Mouse (Mus musculus): ENCODE data around the gene Slc30a3. TPM values are rescaled to one million over a fixed set of nuclear protein-coding genes. Genes with fewer than 3 reads are reported as not detected.
A peak's percentile ranks its signal among the peaks of the same experiment; 100 is the strongest.

Gene Slc30a3
- total RNA-seq, 2 experiments from 2014 or later, result 78.9 to 86.5 TPM

- no peak for DNase-seq (ENCODE audit: extremely low spot score in 1 of 2, low spot score in 1 of 2)
Observed at GRCm38 (mm10) chr5:31094100-31094798, 13.8 kb downstream of the Slc30a3 start.

- DNase-seq (ENCODE audit: extremely low spot score in 1 of 2, low spot score in 1 of 2), result peak in 1 of 2 experiments; percentile 53
Observed at GRCm38 (mm10) chr5:31093151-31094041, 14.6 kb downstream of the Slc30a3 start.

- peak in 1 of 2 experiments; percentile 38 for DNase-seq (ENCODE audit: extremely low spot score in 1 of 2, low spot score in 1 of 2)
Observed at GRCm38 (mm10) chr5:31092231-31092975, 15.6 kb downstream of the Slc30a3 start.

- DNase-seq (ENCODE audit: extremely low spot score in 1 of 2, low spot score in 1 of 2), result no peak
Observed at GRCm38 (mm10) chr5:31087131-31087530, 20.9 kb downstream of the Slc30a3 start.

GRCm38 (mm10) chr5:31086606-31087005 is 21.4 kb downstream of the Slc30a3 start:
- DNase-seq (ENCODE audit: extremely low spot score in 1 of 2, low spot score in 1 of 2), result no peak

GRCm38 (mm10) chr5:31083949-31084348 is 24.1 kb downstream of the Slc30a3 start:
- DNase-seq (ENCODE audit: extremely low spot score in 1 of 2, low spot score in 1 of 2), result no peak

GRCm38 (mm10) chr5:31082935-31083625 is 25.0 kb downstream of the Slc30a3 start:
- no peak for DNase-seq (ENCODE audit: extremely low spot score in 1 of 2, low spot score in 1 of 2)

GRCm38 (mm10) chr5:31082355-31082754 is 25.7 kb downstream of the Slc30a3 start:
- DNase-seq (ENCODE audit: extremely low spot score in 1 of 2, low spot score in 1 of 2), result peak in 1 of 2 experiments; percentile 71

GRCm38 (mm10) chr5:31081386-31081785 is 26.7 kb downstream of the Slc30a3 start:
- no peak for DNase-seq (ENCODE audit: extremely low spot score in 1 of 2, low spot score in 1 of 2)

- no peak for DNase-seq (ENCODE audit: extremely low spot score in 1 of 2, low spot score in 1 of 2)
Observed at GRCm38 (mm10) chr5:31080795-31081164, 27.3 kb downstream of the Slc30a3 start.

- DNase-seq (ENCODE audit: extremely low spot score in 1 of 2, low spot score in 1 of 2), result peak in 1 of 2 experiments; percentile 30
Observed at GRCm38 (mm10) chr5:31080059-31080794, 27.8 kb downstream of the Slc30a3 start.

- no peak for DNase-seq (ENCODE audit: extremely low spot score in 1 of 2, low spot score in 1 of 2)
Observed at GRCm38 (mm10) chr5:31076346-31076745, 31.7 kb downstream of the Slc30a3 start.

- no peak for DNase-seq (ENCODE audit: extremely low spot score in 1 of 2, low spot score in 1 of 2)
Observed at GRCm38 (mm10) chr5:31073176-31073575, 34.9 kb downstream of the Slc30a3 start.

GRCm38 (mm10) chr5:31071821-31072220 is 36.2 kb downstream of the Slc30a3 start:
- DNase-seq (ENCODE audit: extremely low spot score in 1 of 2, low spot score in 1 of 2), result no peak

- DNase-seq (ENCODE audit: extremely low spot score in 1 of 2, low spot score in 1 of 2), result no peak
Observed at GRCm38 (mm10) chr5:31071059-31071458, 37.0 kb downstream of the Slc30a3 start.

- no peak for DNase-seq (ENCODE audit: extremely low spot score in 1 of 2, low spot score in 1 of 2)
Observed at GRCm38 (mm10) chr5:31069810-31070209, 38.2 kb downstream of the Slc30a3 start.

- no peak for DNase-seq (ENCODE audit: extremely low spot score in 1 of 2, low spot score in 1 of 2)
Observed at GRCm38 (mm10) chr5:31055216-31056140, 52.6 kb downstream of the Slc30a3 start.
